Mouse (Mus musculus) hindbrain, embryonic 14.5 days (tissue): ENCODE data around the gene Nlk. TPM values are rescaled to one million over a fixed set of nuclear protein-coding genes. Genes with fewer than 3 reads are reported as not detected.

Source experiments
- ATAC-seq: fragments of 200-750 bp; cut with Nextera tagmentation; 2 replicates; pipeline ENCODE4 v1.8.0; 2017; ENCODE audit warnings: moderate number of reproducible peaks, mild to moderate bottlenecking, moderate TSS enrichment, moderate library complexity; ENCODE audit not compliant: low FRiP score
- DNase-seq: peaks from one replicate; pipeline ENCODE4 v3.0.0-alpha.2; 2015; ENCODE audit warnings: low spot score
- H3K27ac ChIP-seq: fragments of 300-500 bp; sonication (generic); 2 replicates; pipeline ENCODE4 v1.5.1; 2014; ENCODE audit warnings: mild to moderate bottlenecking, moderate library complexity
- H3K27me3 ChIP-seq: fragments of 300-500 bp; sonication (generic); 2 replicates; pipeline ENCODE4 v1.6.1; 2014; ENCODE audit warnings: mild to moderate bottlenecking, low read length, mixed read lengths; ENCODE audit not compliant: control insufficient read depth, insufficient read depth
- H3K36me3 ChIP-seq: fragments of 300-500 bp; sonication (generic); replicated peaks from 2 replicates; pipeline ENCODE4 v1.6.1; 2014; ENCODE audit not compliant: control insufficient read depth, insufficient read depth
- H3K4me1 ChIP-seq: fragments of 300-500 bp; sonication (generic); replicated peaks from 2 replicates; pipeline ENCODE4 v1.6.1; 2014; ENCODE audit warnings: antibody characterized with exemption, low read length, mixed read lengths; ENCODE audit not compliant: control insufficient read depth, insufficient read depth
- H3K4me2 ChIP-seq: fragments of 300-500 bp; sonication (generic); replicated peaks from 2 replicates; pipeline ENCODE4 v1.6.1; 2014; ENCODE audit warnings: mild to moderate bottlenecking, moderate library complexity
- H3K4me3 ChIP-seq: fragments of 300-500 bp; sonication (generic); replicated peaks from 2 replicates; pipeline ENCODE4 v1.5.1; 2014; ENCODE audit warnings: mild to moderate bottlenecking, low read length
- H3K9ac ChIP-seq: fragments of 300-500 bp; sonication (generic); 2 replicates; pipeline ENCODE4 v1.6.1; 2014
- H3K9me3 ChIP-seq: fragments of 300-500 bp; sonication (generic); 2 replicates; pipeline ENCODE4 v1.6.1; 2016; ENCODE audit warnings: low read length; ENCODE audit not compliant: control insufficient read depth
- WGBS: fragments of 180-500 bp; shearing (Covaris S2); extraction: QIAGEN DNeasy Blood & Tissue Kit; methylation state at CpG from one replicate; pipeline ENCODE4 v1.1.7; 2014; 5-methylcytosine and 5-hydroxymethylcytosine counted together
- polyA plus RNA-seq: library from polyadenylated mRNA; unstranded; fragments of >200 nt; fragmentation: Nextera tagmentation; extraction: Ambion mirVana; gene quantifications from 2 replicates; pipeline ENCODE4 v1.2.1, GENCODE M21; 2014

The Nlk gene
- polyA plus RNA-seq, 1 experiment from 2014 or later: 29.3 TPM

DNA sequence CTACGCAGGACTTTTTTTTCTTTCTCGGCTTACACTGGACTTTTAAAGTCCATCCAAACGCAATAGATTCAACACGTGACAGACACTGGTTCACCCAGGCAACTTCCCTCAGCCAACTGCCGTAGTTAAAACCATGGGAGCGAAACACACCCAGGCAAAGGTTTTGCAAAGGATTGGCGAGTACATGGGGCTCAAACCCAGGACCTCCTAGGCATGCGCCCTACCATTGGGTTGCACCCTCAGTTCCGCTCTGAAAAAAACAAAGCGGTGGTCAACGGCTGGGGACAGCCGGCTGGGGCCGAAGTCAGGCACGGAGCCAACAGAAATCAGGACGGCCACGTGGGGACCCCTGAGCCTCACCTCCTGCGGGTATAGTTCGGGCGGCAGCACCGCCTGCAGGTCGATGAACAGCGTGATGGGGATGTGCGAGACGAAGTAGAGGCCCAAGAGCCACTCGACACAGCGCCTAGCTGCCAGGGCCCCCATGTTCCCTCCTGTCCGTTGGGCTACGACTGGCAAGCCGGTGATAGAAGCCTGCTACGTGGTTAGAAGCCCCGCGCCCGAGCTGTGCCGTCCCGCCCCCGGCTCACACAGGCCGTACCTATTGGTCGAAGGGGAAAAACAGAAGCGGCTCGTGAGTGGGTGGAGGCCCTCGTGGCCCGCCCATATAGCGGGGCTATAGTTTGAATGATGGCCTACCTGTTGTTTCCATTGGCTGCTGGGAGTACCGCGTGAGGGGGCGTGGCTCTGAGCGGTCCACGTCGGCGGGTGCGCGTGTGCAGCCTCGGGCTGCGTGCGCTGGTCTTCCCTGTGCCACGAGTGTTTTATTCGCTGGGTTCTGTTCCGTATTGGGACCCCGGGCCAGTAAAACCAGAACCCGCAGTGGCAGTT lies 146.8 kb downstream of the Nlk start, which contains the start of gene Tmem97:
Tmem97 (minus strand) TSS at position 610 of the 891 bp plus-strand sequence.
- under 1% methylated on average over 60 of the region's 60 CpGs for WGBS
- Histone ChIP-seq H3K4me1 (peaks cover 11% of the 10 kb centered on the region), H3K27ac (peak within 1 kb of the TSS; percentile 82), H3K4me2 (peak within 1 kb of the TSS; percentile 89), H3K4me3 (peak within 1 kb of the TSS; percentile 66), H3K27me3 (no peaks in the 10 kb centered on the region), H3K36me3 (no peaks in the 10 kb centered on the region), H3K9me3 (peaks cover 10% of the 10 kb centered on the region; the same call in 1 of the 2 replicates), H3K9ac (peak within 1 kb of the TSS; percentile 71)
- ATAC-seq (peak; percentile 100), DNase-seq (peak; percentile 95)

DNA sequence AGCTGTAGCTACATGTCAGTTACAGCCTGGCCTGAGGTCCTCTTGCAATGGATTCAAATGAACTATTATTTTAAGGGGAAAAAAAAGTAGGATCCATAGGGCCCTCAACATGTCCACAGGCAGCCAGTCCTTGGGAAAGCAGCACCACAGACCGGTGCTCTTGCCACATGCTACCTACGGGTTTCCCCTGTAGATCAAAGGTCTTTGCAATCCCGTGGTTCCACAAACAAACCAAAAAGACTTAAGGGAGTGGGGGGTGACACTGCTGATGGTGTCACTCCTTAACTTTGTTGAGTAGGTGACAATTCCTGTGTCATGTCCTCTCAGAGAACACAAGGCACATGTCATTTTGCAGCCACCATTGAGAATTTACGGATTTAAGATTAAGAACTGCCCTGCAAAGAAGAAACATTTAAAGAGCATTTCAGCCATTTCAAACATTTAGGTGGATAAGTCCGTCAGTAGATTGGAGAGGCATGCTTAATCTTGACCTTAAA lies 147.6 kb downstream of the Nlk start:
- Histone ChIP-seq H3K9ac (peak overlapping the region; percentile 71), H3K4me2 (peak overlapping the region; percentile 89), H3K4me1 (peaks cover 11% of the 10 kb centered on the region), H3K27ac (no peak overlapping the region; the same call in 1 of the 2 replicates), H3K4me3 (peak overlapping the region; percentile 66), H3K27me3 (no peaks in the 10 kb centered on the region), H3K9me3 (peaks cover 10% of the 10 kb centered on the region; the same call in 1 of the 2 replicates), H3K36me3 (0 out of 2 replicates have a peak, but pooled peaks cover 2% of the 10 kb centered on the region)
- ATAC-seq (no peak), DNase-seq (no peak)
- WGBS: 19% methylated on average over 5 of the region's 5 CpGs

DNA sequence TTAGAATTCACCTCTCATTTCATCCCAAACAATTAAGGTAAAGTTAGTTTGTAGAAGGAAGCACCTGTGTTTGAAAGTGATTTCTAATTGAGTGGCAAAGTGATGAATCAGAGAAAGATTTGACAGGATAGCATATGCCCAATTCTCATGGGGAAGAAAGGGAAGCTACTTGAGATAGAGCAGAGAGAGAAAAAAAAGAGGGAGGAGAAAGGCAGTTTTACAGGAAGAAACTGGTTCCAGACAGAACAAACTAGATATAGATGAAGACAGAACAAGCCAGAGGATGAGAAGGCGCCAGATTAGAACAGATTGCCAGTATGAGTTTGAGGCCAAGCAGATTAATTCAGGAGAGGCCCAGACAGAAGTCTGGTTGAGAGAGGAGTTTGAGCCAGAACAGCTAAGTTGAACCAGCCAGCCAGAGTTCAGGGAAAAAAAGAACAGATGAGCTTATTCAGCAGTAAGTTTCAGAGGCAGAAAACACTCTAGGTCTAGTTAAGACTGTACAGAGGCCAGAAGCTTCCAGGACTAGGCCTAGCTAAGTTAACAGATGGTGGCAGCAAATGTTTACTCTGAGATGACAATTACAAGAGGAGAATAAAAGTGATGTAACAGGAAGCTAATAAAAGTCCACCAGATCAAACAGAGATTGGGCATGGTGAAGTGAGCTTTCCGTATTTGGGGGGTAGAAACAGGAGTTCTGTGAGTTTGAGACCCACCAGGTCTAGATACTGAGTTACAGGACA lies 149.3 kb downstream of the Nlk start:
- no peak for DNase-seq

DNA sequence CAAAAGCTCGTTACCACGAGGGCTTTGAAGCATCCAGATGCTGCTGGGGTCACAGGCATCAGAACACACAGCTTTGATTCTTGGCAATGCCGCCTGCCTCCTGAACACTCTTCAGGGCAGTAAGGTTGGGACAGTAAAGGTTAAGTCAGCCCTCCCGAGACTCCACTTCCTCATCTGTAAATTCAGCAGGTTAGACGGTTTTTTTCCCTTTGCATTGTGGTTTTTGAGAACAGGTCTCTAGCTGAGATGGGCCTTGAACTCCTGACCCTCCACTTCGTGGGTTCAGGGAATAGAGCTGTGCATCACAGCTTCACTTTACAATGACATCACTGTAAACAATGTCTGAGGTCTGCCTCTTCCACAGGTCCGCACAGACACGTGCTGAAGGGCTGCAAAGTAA lies 152.0 kb downstream of the Nlk start:
- Histone ChIP-seq H3K4me3 (no peak overlapping the region), H3K27ac (no peak overlapping the region), H3K4me1 (peaks cover 11% of the 10 kb centered on the region; the same call in 1 of the 2 replicates), H3K9me3 (no peaks in the 10 kb centered on the region), H3K9ac (no peak overlapping the region), H3K36me3 (peaks cover 38% of the 10 kb centered on the region), H3K4me2 (no peak overlapping the region), H3K27me3 (no peaks in the 10 kb centered on the region)
- 83% methylated on average over 8 of the region's 8 CpGs for WGBS
- DNase-seq: no peak
- no peak for ATAC-seq

More for the DNA sequence above, 149.3 kb downstream of the Nlk start:
- H3K4me2 ChIP-seq: no peak overlapping the region
- H3K9ac ChIP-seq: no peak overlapping the region
- 0 out of 2 replicates have a peak, but pooled peaks cover under 1% of the 10 kb centered on the region for H3K9me3 ChIP-seq
- peaks cover 11% of the 10 kb centered on the region for H3K4me1 ChIP-seq
- no peaks in the 10 kb centered on the region for H3K27me3 ChIP-seq
- H3K27ac ChIP-seq: no peak overlapping the region
- WGBS: 85% methylated on average over 2 of the region's 2 CpGs
- ATAC-seq: no peak
- no peak overlapping the region for H3K4me3 ChIP-seq
- peaks cover 15% of the 10 kb centered on the region for H3K36me3 ChIP-seq

DNA sequence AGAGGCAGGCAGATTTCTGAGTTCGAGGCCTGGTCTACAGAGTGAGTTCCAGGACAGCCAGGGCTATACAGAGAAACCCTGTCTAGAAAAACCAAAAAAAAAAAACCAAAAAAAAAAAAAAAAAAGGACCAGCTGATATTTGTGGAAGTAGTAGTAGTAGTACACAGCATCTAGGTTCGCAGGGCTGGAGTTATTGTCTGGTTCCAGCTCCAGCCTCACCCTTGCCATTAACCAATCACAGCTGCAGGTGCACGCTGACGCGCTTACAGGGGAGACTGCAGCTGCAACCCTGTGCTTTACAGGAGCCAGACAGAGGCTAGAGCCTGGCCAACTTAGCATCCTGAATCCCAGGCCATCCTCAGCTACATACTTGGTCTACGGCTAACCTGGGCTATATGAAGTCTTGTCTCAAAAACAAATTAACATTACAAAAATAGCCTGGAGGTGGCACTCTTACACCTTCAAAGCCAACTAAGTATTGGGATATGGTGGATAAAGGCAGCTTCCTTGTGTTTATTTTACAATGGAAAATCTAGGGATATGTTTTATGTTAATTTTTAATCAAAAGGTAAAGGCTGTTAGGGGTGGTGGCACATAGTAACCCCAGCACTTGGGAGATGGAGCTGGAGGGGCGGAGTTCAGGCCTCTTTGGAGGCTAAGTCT lies 152.6 kb downstream of the Nlk start:
- H3K9ac ChIP-seq: no peak overlapping the region
- H3K4me3 ChIP-seq: no peak overlapping the region
- H3K27ac ChIP-seq: no peak overlapping the region
- WGBS: 96% methylated on average over 7 of the region's 7 CpGs
- H3K4me2 ChIP-seq: no peak overlapping the region
- DNase-seq (no peak), ATAC-seq (no peak)
- H3K36me3 ChIP-seq: peaks cover 44% of the 10 kb centered on the region
- no peaks in the 10 kb centered on the region for H3K27me3 ChIP-seq
- H3K4me1 ChIP-seq: peaks cover 6% of the 10 kb centered on the region; the same call in 1 of the 2 replicates
- no peaks in the 10 kb centered on the region for H3K9me3 ChIP-seq

DNA sequence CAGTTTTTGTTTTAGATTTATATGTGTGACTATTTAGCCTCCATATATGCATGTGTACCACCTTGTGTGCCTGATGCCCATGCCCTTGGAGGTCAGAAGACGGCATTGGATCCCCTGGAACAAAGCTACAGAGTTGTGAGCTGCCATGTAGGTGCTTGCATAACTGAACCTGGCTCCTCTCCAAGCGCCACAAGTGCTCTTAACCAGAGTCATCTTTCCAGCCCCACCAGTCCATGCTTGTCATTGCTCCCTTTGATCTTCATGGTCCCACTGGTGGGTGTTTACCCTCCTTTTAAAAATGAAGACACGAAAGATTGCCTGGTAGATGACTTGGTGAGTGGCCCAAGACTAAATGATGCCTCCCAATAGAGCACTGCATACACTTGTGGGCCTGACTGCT lies 156.8 kb downstream of the Nlk start:
- no peak overlapping the region for H3K27ac ChIP-seq
- no peaks in the 10 kb centered on the region for H3K27me3 ChIP-seq
- H3K4me1 ChIP-seq: peaks cover 13% of the 10 kb centered on the region
- no peak for DNase-seq
- no peak overlapping the region for H3K9ac ChIP-seq
- peaks cover 55% of the 10 kb centered on the region for H3K36me3 ChIP-seq
- H3K4me3 ChIP-seq: no peak overlapping the region
- 90% methylated on average over 3 of the region's 3 CpGs for WGBS
- ATAC-seq: no peak
- H3K4me2 ChIP-seq: no peak overlapping the region
- no peaks in the 10 kb centered on the region for H3K9me3 ChIP-seq

DNA sequence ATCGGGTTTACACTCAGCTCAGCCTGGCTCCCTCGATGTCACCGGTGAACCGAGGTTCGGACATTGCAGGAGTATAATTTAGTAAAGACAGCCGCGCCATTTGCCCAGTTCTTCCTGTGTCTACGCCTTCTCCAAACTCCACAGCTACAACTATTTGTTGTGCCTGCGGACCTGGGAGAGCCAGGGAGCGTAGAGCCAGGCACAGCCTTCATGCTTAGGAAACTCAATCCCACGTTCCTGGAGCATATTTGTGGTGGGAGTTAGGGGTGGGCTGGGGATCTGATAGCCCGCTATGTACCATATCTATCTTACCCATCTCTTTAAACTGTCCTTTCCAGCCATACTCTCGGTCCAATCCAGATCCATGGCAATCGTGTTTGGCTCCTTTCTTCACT lies 160.5 kb downstream of the Nlk start:
- Histone ChIP-seq H3K4me2 (peak overlapping the region; percentile 87), H3K9me3 (no peaks in the 10 kb centered on the region), H3K4me1 (peaks cover 26% of the 10 kb centered on the region), H3K36me3 (peaks cover 31% of the 10 kb centered on the region), H3K9ac (peak overlapping the region; percentile 88), H3K27me3 (no peaks in the 10 kb centered on the region), H3K4me3 (peak overlapping the region; percentile 75), H3K27ac (peak overlapping the region; percentile 86)
- WGBS: 3% methylated on average over 14 of the region's 14 CpGs
- DNase-seq: no peak
- 0 out of 2 replicates have a peak, but pooled peaks have one; percentile 1 for ATAC-seq

- peak within 1 kb of the TSS; percentile 88 for H3K9ac ChIP-seq
- peaks cover 26% of the 10 kb centered on the region for H3K4me1 ChIP-seq
- WGBS: under 1% methylated on average over 52 of the region's 52 CpGs
- ATAC-seq (peak; percentile 98), DNase-seq (peak; percentile 98)
- H3K27me3 ChIP-seq: no peaks in the 10 kb centered on the region
- H3K9me3 ChIP-seq: no peaks in the 10 kb centered on the region
- H3K36me3 ChIP-seq: peaks cover 27% of the 10 kb centered on the region
- peak within 1 kb of the TSS; percentile 86 for H3K27ac ChIP-seq
- H3K4me3 ChIP-seq: peak within 1 kb of the TSS; percentile 75
- peak within 1 kb of the TSS; percentile 87 for H3K4me2 ChIP-seq
These were observed 161.0 kb downstream of the Nlk start, which contains the start of the genes Tnfaip1 and Ift20 for GRCm38 (mm10) chr11:78536080-78536689. Gene Tnfaip1 (minus strand): TSS chr11:78536332. Gene Ift20 (plus strand): TSS chr11:78536361.
